Mouse (Mus musculus) stomach, embryonic 15.5 days (tissue): Measurements from ENCODE around the gene Tm4sf19. TPM values are rescaled to one million over a fixed set of nuclear protein-coding genes. Genes with fewer than 3 reads are reported as not detected.

Experiments
- ATAC-seq: fragments of 200-750 bp; cut with Nextera tagmentation; 2 replicates; pipeline ENCODE4 v1.8.0; 2017; ENCODE audit warnings: low read depth, moderate number of reproducible peaks, moderate TSS enrichment; ENCODE audit not compliant: insufficient read depth, low FRiP score
- H3K27ac ChIP-seq: fragments of 300-500 bp; sonication (generic); 2 replicates; pipeline ENCODE4 v1.5.1; 2015; ENCODE audit warnings: mild to moderate bottlenecking, inconsistent platforms
- H3K27me3 ChIP-seq: fragments of 300-500 bp; sonication (generic); replicated peaks from 2 replicates; pipeline ENCODE4 v1.6.1; 2015; ENCODE audit warnings: inconsistent platforms
- H3K36me3 ChIP-seq: fragments of 300-500 bp; sonication (generic); 2 replicates; pipeline ENCODE4 v1.6.1; 2015; ENCODE audit warnings: inconsistent platforms
- H3K4me1 ChIP-seq: fragments of 300-500 bp; sonication (generic); 2 replicates; pipeline ENCODE4 v1.6.1; 2015; ENCODE audit warnings: inconsistent platforms
- H3K4me2 ChIP-seq: fragments of 300-500 bp; sonication (generic); 2 replicates; pipeline ENCODE4 v1.6.1; 2015; ENCODE audit warnings: mild to moderate bottlenecking, inconsistent platforms
- H3K4me3 ChIP-seq: fragments of 300-500 bp; sonication (generic); replicated peaks from 2 replicates; pipeline ENCODE4 v1.5.1; 2015; ENCODE audit warnings: inconsistent platforms
- H3K9ac ChIP-seq: fragments of 300-500 bp; sonication (generic); 2 replicates; pipeline ENCODE4 v1.6.1; 2015; ENCODE audit warnings: inconsistent platforms
- H3K9me3 ChIP-seq: fragments of 300-500 bp; sonication (generic); 2 replicates; pipeline ENCODE4 v1.6.1; 2016; ENCODE audit warnings: inconsistent platforms
- WGBS: fragments of 180-500 bp; shearing (Covaris S2); methylation state at CpG from one replicate; pipeline ENCODE4 v1.1.7; 2015; 5-methylcytosine and 5-hydroxymethylcytosine counted together
- polyA plus RNA-seq: library from polyadenylated mRNA; unstranded; fragments of >200 nt; fragmentation: Nextera tagmentation; extraction: Ambion mirVana; gene quantifications from 2 replicates; pipeline ENCODE4 v1.2.1, GENCODE M21; 2015

Gene Tm4sf19
- not detected in 2 replicates for polyA plus RNA-seq

GRCm38 (mm10) chr16:32400267-32400666, at the start of gene Tm4sf19:
Gene Tm4sf19, plus strand, starts transcription at chr16:32400506.
- Histone ChIP-seq H3K9me3 (no peaks in the 10 kb centered on the region), H3K4me2 (no peak within 1 kb of the TSS), H3K4me1 (no peaks in the 10 kb centered on the region), H3K36me3 (no peaks in the 10 kb centered on the region), H3K4me3 (no peak within 1 kb of the TSS), H3K9ac (no peak within 1 kb of the TSS), H3K27me3 (no peaks in the 10 kb centered on the region), H3K27ac (no peak within 1 kb of the TSS)
- 64% methylated on average over 7 of the region's 7 CpGs for WGBS
- ATAC-seq, result no peak

GRCm38 (mm10) chr16:32350776-32351175, 49.5 kb upstream of the Tm4sf19 start:
- no peak for ATAC-seq
- WGBS, result 86% methylated on average over 3 of the region's 3 CpGs
- H3K27me3 ChIP-seq, result no peaks in the 10 kb centered on the region
- no peak overlapping the region for H3K27ac ChIP-seq
- H3K9me3 ChIP-seq, result no peaks in the 10 kb centered on the region
- H3K4me3 ChIP-seq, result no peak overlapping the region
- no peak overlapping the region for H3K9ac ChIP-seq
- no peak overlapping the region for H3K4me2 ChIP-seq
- H3K36me3 ChIP-seq, result no peaks in the 10 kb centered on the region; the same call in 1 of the 2 replicates
- H3K4me1 ChIP-seq, result no peaks in the 10 kb centered on the region

- WGBS, result 75% methylated on average over 2 of the region's 2 CpGs
- Histone ChIP-seq H3K4me2 (no peak overlapping the region), H3K9ac (no peak overlapping the region), H3K27ac (no peak overlapping the region), H3K9me3 (no peaks in the 10 kb centered on the region), H3K4me3 (no peak overlapping the region), H3K4me1 (no peaks in the 10 kb centered on the region), H3K36me3 (0 out of 2 replicates have a peak, but pooled peaks cover 5% of the 10 kb centered on the region), H3K27me3 (no peaks in the 10 kb centered on the region)
- ATAC-seq, result no peak
Measured at GRCm38 (mm10) chr16:32363530-32363929, 36.8 kb upstream of the Tm4sf19 start.

- Histone ChIP-seq H3K4me1 (no peaks in the 10 kb centered on the region), H3K4me2 (no peak overlapping the region), H3K4me3 (no peak overlapping the region), H3K36me3 (peaks cover 18% of the 10 kb centered on the region), H3K9ac (no peak overlapping the region), H3K27ac (no peak overlapping the region), H3K27me3 (no peaks in the 10 kb centered on the region), H3K9me3 (no peaks in the 10 kb centered on the region)
- 91% methylated on average over 4 of the region's 4 CpGs for WGBS
- no peak for ATAC-seq
Measured at GRCm38 (mm10) chr16:32371351-32371750, 29.0 kb upstream of the Tm4sf19 start.

- Histone ChIP-seq H3K4me1 (no peaks in the 10 kb centered on the region), H3K4me2 (no peak overlapping the region), H3K9me3 (no peaks in the 10 kb centered on the region), H3K36me3 (peaks cover 43% of the 10 kb centered on the region), H3K4me3 (no peak overlapping the region), H3K27me3 (no peaks in the 10 kb centered on the region), H3K9ac (no peak overlapping the region), H3K27ac (no peak overlapping the region)
- 93% methylated on average over 2 of the region's 2 CpGs for WGBS
- ATAC-seq, result no peak
Measured at GRCm38 (mm10) chr16:32379575-32379974, 20.7 kb upstream of the Tm4sf19 start.

- H3K27me3 ChIP-seq, result no peaks in the 10 kb centered on the region
- H3K36me3 ChIP-seq, result peaks cover 28% of the 10 kb centered on the region
Measured at GRCm38 (mm10) chr16:32382901-32383300, 17.4 kb upstream of the Tm4sf19 start.

GRCm38 (mm10) chr16:32384885-32385284, 15.4 kb upstream of the Tm4sf19 start:
- Histone ChIP-seq H3K27ac (no peak overlapping the region), H3K4me3 (no peak overlapping the region), H3K27me3 (no peaks in the 10 kb centered on the region), H3K4me2 (no peak overlapping the region), H3K36me3 (peaks cover 15% of the 10 kb centered on the region), H3K9me3 (no peaks in the 10 kb centered on the region), H3K9ac (no peak overlapping the region), H3K4me1 (no peaks in the 10 kb centered on the region)
- 73% methylated on average over 2 of the region's 2 CpGs for WGBS
- ATAC-seq, result no peak

More at GRCm38 (mm10) chr16:32382901-32383300, 17.4 kb upstream of the Tm4sf19 start:
- H3K4me2 ChIP-seq, result no peak overlapping the region
- H3K9me3 ChIP-seq, result no peaks in the 10 kb centered on the region
- H3K9ac ChIP-seq, result no peak overlapping the region
- no peak overlapping the region for H3K4me3 ChIP-seq
- ATAC-seq, result no peak
- H3K4me1 ChIP-seq, result no peaks in the 10 kb centered on the region
- H3K27ac ChIP-seq, result no peak overlapping the region

GRCm38 (mm10) chr16:32386826-32387225, 13.5 kb upstream of the Tm4sf19 start:
- WGBS, result 88% methylated on average over 3 of the region's 3 CpGs
- no peak for ATAC-seq
- H3K27me3 ChIP-seq, result no peaks in the 10 kb centered on the region
- H3K4me1 ChIP-seq, result no peaks in the 10 kb centered on the region
- H3K36me3 ChIP-seq, result peaks cover 10% of the 10 kb centered on the region
- no peak overlapping the region for H3K4me2 ChIP-seq
- H3K27ac ChIP-seq, result no peak overlapping the region
- no peak overlapping the region for H3K4me3 ChIP-seq
- H3K9ac ChIP-seq, result no peak overlapping the region
- no peaks in the 10 kb centered on the region for H3K9me3 ChIP-seq

- H3K4me2 ChIP-seq, result no peak overlapping the region
- no peaks in the 10 kb centered on the region for H3K27me3 ChIP-seq
- peaks cover 10% of the 10 kb centered on the region; the same call in 1 of the 2 replicates for H3K36me3 ChIP-seq
- no peak overlapping the region for H3K9ac ChIP-seq
- no peak overlapping the region for H3K4me3 ChIP-seq
- no peak for ATAC-seq
- no peak overlapping the region for H3K27ac ChIP-seq
- H3K4me1 ChIP-seq, result no peaks in the 10 kb centered on the region
- no peaks in the 10 kb centered on the region for H3K9me3 ChIP-seq
Measured at GRCm38 (mm10) chr16:32389049-32389448, 11.3 kb upstream of the Tm4sf19 start.

- 74% methylated on average over 3 of the region's 3 CpGs for WGBS
- no peak for ATAC-seq
- H3K4me3 ChIP-seq, result no peak overlapping the region
Measured at GRCm38 (mm10) chr16:32389841-32390240, 10.5 kb upstream of the Tm4sf19 start.

GRCm38 (mm10) chr16:32390882-32391281, 9.4 kb upstream of the Tm4sf19 start:
- H3K36me3 ChIP-seq, result 0 out of 2 replicates have a peak, but pooled peaks cover 5% of the 10 kb centered on the region
- H3K4me2 ChIP-seq, result no peak overlapping the region
- no peaks in the 10 kb centered on the region for H3K9me3 ChIP-seq
- H3K4me1 ChIP-seq, result no peaks in the 10 kb centered on the region
- WGBS, result 87% methylated on average over 3 of the region's 3 CpGs
- H3K4me3 ChIP-seq, result no peak overlapping the region
- H3K27ac ChIP-seq, result no peak overlapping the region
- no peak for ATAC-seq
- H3K9ac ChIP-seq, result no peak overlapping the region
- no peaks in the 10 kb centered on the region for H3K27me3 ChIP-seq

More at GRCm38 (mm10) chr16:32389841-32390240, 10.5 kb upstream of the Tm4sf19 start:
- Histone ChIP-seq H3K36me3 (peaks cover 8% of the 10 kb centered on the region; the same call in 1 of the 2 replicates), H3K4me1 (no peaks in the 10 kb centered on the region), H3K9me3 (no peaks in the 10 kb centered on the region), H3K9ac (no peak overlapping the region), H3K27me3 (no peaks in the 10 kb centered on the region), H3K27ac (no peak overlapping the region), H3K4me2 (no peak overlapping the region)

GRCm38 (mm10) chr16:32395679-32396540, 4.4 kb upstream of the Tm4sf19 start:
- H3K9me3 ChIP-seq, result no peaks in the 10 kb centered on the region
- H3K27me3 ChIP-seq, result no peaks in the 10 kb centered on the region
- 0 out of 2 replicates have a peak, but pooled peaks cover 4% of the 10 kb centered on the region for H3K36me3 ChIP-seq
- ATAC-seq, result no peak
- no peak overlapping the region for H3K4me3 ChIP-seq
- no peak overlapping the region; the same call in 1 of the 2 replicates for H3K27ac ChIP-seq
- H3K9ac ChIP-seq, result no peak overlapping the region
- WGBS, result 58% methylated on average over 6 of the region's 6 CpGs
- no peak overlapping the region for H3K4me2 ChIP-seq
- no peaks in the 10 kb centered on the region for H3K4me1 ChIP-seq
